Mouse (Mus musculus) small intestine, adult 2 months (tissue): Measurements from ENCODE around the gene Fer.

Source experiments
- CTCF ChIP-seq: fragments of 200-500 bp; IDR thresholded peaks from 2 replicates; pipeline ENCODE4 v1.5.1; 2012; ENCODE audit warnings: low read depth, mild to moderate bottlenecking, control low read depth, inconsistent platforms, low read length, moderate library complexity, mixed read lengths; ENCODE audit not compliant: insufficient replicate concordance, insufficient read length; ENCODE audit errors: extremely low read depth
- POLR2A ChIP-seq: fragments of 200-500 bp; IDR thresholded peaks from 2 replicates; pipeline ENCODE4 v1.6.1; 2012; ENCODE audit warnings: low read depth, mild to moderate bottlenecking, control low read depth, inconsistent platforms, low read length, moderate library complexity

DNA sequence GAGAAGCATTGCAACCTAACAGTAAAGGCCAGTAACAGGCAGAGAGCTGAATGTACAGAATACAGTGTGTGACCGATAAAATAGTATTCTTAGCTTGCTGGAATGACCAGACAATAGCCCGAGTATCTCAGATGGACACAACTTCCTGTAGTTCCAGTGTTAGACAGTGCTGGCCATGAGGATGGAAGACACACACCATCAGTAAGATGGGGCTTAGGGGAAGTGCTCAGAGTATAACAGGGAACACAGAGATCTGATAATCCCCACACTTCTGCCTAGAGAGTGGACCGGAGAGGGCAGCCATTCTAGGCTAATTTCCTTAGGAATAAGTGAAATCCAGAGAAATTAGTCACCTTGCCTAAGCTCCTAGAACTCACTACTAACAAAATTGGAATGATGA lies 202.4 kb downstream of the Fer start:
- TF ChIP-seq POLR2A = no peak
- no peak for TF ChIP-seq CTCF
